Mouse (Mus musculus): ENCODE results near the gene F2r. TPM values are rescaled to one million over a fixed set of nuclear protein-coding genes. Genes with fewer than 3 reads are reported as not detected.

The F2r gene
- polyA plus RNA-seq, 1 experiment from 2014 or later: 72.4 TPM

DNA sequence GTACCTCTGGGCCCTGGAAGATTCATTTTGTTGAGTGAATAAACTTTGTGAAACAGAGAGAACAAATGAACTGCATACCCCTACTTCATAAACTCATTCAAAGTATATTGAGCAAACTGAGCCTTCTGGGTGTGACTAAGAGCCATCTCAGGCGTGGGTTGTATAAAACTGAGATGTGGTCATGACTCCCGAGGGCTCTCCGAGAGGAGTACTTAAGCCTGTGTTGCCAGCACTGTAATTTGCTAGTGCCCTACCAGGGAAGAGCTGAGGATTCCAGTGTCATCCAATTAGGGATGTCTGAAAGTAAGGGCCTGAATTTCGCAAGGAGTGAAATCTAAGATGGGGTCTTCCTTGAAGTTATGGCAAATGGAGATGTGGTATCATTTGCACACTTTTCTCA, 30.7 kb downstream of the F2r start:
- H3K4me1 ChIP-seq: no peaks in the 10 kb centered on the region
- 78% methylated on average over 4 of the region's 4 CpGs for WGBS
- no peaks in the 10 kb centered on the region for H3K36me3 ChIP-seq
- no peak overlapping the region for H3K9ac ChIP-seq
- H3K27ac ChIP-seq: no peak overlapping the region
- no peaks in the 10 kb centered on the region for H3K27me3 ChIP-seq
- H3K4me2 ChIP-seq: no peak overlapping the region
- H3K9me3 ChIP-seq: no peaks in the 10 kb centered on the region
- H3K4me3 ChIP-seq: no peak overlapping the region
- no peak for ATAC-seq (ENCODE audit: insufficient number of reproducible peaks, low FRiP score, low TSS enrichment, low read depth)

DNA sequence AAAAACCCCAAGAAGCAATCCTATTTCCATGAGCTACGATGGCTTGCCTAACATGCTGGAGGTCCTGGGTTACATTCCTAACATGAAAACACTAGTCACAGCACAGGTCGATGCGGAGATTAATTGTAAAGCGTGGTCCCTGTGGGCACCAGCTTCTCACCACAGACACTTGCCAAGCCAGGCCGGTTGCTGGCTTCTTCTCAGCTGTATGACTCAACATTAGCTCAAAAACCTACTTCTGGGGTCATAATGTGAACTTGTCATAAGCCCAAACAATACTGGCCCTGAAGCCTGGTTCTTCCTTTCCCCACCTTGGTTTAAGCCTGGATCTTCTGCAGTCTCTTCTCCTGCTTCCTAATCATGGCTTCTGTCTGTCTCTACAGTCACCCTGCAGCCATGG, 33.4 kb downstream of the F2r start:
- Histone ChIP-seq H3K27me3 (no peaks in the 10 kb centered on the region), H3K4me1 (no peaks in the 10 kb centered on the region), H3K9ac (no peak overlapping the region), H3K4me3 (no peak overlapping the region), H3K36me3 (no peaks in the 10 kb centered on the region), H3K4me2 (no peak overlapping the region), H3K27ac (no peak overlapping the region), H3K9me3 (no peaks in the 10 kb centered on the region)
- 68% methylated on average over 5 of the region's 5 CpGs for WGBS
- ATAC-seq (ENCODE audit: insufficient number of reproducible peaks, low FRiP score, low TSS enrichment, low read depth): no peak

DNA sequence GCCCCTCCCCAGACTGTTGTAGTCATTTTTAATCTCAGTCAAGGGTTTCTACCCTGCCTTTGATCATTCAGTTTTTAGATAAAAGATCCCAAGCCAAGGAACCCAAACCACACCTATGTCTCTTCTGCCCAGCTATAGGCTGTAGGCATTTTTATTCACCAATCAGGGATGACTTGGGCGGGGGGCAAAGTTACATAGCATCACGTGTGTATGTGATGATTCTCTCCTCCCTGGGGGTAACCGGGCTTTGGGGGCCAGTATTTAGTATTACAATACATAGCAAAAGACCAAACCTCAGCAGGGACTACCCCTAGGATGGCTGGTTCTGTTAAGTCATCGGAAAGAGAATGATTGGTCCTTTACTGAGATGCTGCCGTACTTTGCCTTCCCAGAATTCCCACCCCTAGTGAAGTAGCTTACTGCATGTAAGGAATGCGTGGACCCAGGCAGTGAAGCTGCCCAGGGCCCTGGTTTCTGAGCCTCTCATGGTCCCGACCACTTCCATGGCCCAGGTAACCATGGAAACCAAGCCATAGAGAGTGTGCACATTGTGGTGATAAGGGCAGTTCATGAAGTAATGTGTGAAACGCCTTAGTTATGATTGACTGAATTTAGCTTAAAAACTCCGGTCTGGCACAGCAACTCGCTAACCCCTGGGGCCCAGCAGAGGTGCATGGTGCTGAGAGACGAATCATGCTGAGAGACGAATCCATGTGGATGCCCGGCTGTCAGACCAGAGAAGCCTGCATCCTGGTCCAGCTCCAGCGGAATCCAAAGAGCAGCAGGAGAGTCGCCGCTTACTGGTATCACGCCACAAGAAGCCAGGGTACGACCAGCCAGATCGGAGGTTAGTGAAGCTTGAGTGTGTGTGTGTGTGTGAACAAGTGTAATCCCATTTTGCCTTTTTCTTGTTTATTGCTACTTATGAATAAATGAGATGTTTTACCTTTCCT, 34.8 kb downstream of the F2r start:
- ATAC-seq (ENCODE audit: insufficient number of reproducible peaks, low FRiP score, low TSS enrichment, low read depth): no peak

DNA sequence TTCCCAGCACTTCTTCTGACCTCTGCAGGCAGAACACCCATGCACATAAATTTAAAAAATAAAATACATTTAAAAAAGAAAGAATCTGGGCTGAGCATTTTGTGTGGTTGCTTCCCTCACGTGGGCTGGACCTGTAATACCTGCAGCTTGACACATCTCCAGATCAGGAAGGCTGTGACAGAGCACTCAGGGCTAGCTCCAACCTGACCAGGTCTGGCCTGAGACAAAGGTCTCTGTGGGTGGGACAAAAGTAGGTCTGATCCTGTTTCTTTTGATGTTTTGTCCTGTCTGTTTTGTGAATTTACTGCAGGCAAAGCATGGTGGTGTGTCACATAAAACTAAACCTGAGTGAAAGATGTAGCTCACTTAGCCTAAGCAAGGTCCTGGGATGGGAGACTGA, 36.4 kb downstream of the F2r start:
- Histone ChIP-seq H3K27ac (no peak overlapping the region), H3K9me3 (no peaks in the 10 kb centered on the region), H3K9ac (no peak overlapping the region), H3K4me3 (no peak overlapping the region), H3K27me3 (no peaks in the 10 kb centered on the region), H3K36me3 (no peaks in the 10 kb centered on the region), H3K4me2 (no peak overlapping the region), H3K4me1 (no peaks in the 10 kb centered on the region)
- no peak for ATAC-seq (ENCODE audit: insufficient number of reproducible peaks, low FRiP score, low TSS enrichment, low read depth)
- 39% methylated on average over 1 of the region's 1 CpGs for WGBS

More for the DNA sequence above, 34.8 kb downstream of the F2r start:
- no peaks in the 10 kb centered on the region for H3K9me3 ChIP-seq
- H3K4me1 ChIP-seq: no peaks in the 10 kb centered on the region
- no peaks in the 10 kb centered on the region for H3K36me3 ChIP-seq
- H3K27me3 ChIP-seq: no peaks in the 10 kb centered on the region
- no peak overlapping the region for H3K4me2 ChIP-seq
- 64% methylated on average over 19 of the region's 19 CpGs for WGBS
- no peak overlapping the region for H3K4me3 ChIP-seq
- no peak overlapping the region for H3K9ac ChIP-seq
- no peak overlapping the region for H3K27ac ChIP-seq

DNA sequence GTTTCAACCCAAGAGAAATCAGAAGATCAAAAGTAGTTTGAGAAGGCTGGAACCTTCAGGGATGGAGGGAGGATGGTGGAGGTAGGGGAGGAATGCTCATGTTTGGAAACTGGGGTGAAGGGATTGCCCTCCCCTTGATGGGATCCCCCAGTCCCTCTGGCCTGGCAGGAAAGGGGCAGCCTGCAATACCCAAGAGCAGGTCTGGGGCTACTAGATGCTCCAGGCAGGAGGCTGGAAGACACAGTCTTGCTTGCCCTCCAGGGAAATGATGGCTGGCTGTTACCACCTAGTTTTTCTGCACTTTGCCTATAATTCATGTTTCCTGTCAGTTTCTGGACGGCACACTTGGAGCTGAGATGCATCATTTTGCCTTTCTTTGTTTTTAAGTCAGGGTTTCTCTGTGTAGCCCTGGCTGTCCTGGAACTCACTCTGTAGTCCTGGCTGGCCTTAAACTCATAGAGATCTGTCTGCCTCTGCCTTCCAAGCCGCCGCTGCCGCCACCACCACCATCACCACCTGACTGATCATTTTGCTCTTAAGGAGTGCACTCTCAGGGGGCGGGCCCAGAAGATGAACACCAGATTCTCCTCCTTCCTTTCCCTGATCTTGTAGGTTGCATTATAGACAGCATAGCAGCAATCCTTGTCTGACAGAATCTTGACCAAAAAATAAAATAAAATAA, 40.1 kb downstream of the F2r start:
- Histone ChIP-seq H3K9me3 (no peaks in the 10 kb centered on the region), H3K27me3 (no peaks in the 10 kb centered on the region), H3K27ac (no peak overlapping the region), H3K4me1 (no peaks in the 10 kb centered on the region), H3K36me3 (no peaks in the 10 kb centered on the region), H3K4me3 (no peak overlapping the region), H3K4me2 (no peak overlapping the region), H3K9ac (no peak overlapping the region)
- no peak for ATAC-seq (ENCODE audit: insufficient number of reproducible peaks, low FRiP score, low TSS enrichment, low read depth)
- 86% methylated on average over 5 of the region's 5 CpGs for WGBS

DNA sequence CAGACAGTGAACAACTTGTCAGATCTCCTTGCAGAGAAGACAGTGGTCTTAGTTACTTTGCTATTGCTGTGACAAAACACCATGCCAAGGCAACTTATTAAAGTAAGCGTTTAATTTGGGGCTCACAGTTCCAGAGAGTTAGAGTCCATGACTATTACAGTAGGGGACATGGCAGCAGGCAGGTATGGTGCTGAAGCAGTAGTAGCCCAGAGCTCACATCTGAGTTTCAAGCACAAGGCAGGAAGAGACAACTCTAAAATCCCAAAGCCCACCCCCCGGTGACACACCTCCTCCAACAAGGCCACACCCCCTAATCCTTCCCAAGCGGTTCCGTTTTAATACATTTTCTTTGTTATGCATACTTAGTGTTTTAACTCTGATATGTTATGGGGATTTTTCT, 47.4 kb downstream of the F2r start:
- Histone ChIP-seq H3K9ac (no peak overlapping the region), H3K9me3 (no peaks in the 10 kb centered on the region), H3K4me1 (no peaks in the 10 kb centered on the region), H3K36me3 (no peaks in the 10 kb centered on the region), H3K27ac (no peak overlapping the region), H3K4me3 (no peak overlapping the region), H3K27me3 (no peaks in the 10 kb centered on the region), H3K4me2 (no peak overlapping the region)
- WGBS: 95% methylated on average over 4 of the region's 4 CpGs
- no peak for ATAC-seq (ENCODE audit: insufficient number of reproducible peaks, low FRiP score, low TSS enrichment, low read depth)

DNA sequence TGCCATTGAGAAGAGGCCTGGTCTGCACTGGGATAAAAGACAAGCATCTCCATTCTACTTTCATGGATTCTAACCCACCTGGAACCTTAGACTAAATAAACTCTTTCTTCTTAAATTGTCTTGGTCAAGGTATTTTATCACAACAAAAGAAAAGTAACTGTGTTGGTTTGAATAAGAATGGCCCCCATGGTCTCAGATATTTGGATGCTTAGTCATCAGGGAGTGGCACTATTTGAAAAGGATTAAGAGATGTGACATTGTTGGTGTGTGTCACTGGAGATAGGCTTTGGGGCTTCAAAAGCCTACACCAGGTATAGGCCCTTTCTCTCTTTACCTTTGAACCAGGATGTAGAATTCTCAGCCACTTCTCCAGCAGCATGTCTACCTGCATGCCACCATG, 49.0 kb downstream of the F2r start:
- Histone ChIP-seq H3K27ac (no peak overlapping the region), H3K4me3 (no peak overlapping the region), H3K36me3 (no peaks in the 10 kb centered on the region), H3K4me2 (no peak overlapping the region), H3K27me3 (no peaks in the 10 kb centered on the region), H3K4me1 (no peaks in the 10 kb centered on the region), H3K9me3 (no peaks in the 10 kb centered on the region), H3K9ac (no peak overlapping the region)
- ATAC-seq (ENCODE audit: insufficient number of reproducible peaks, low FRiP score, low TSS enrichment, low read depth): no peak

DNA sequence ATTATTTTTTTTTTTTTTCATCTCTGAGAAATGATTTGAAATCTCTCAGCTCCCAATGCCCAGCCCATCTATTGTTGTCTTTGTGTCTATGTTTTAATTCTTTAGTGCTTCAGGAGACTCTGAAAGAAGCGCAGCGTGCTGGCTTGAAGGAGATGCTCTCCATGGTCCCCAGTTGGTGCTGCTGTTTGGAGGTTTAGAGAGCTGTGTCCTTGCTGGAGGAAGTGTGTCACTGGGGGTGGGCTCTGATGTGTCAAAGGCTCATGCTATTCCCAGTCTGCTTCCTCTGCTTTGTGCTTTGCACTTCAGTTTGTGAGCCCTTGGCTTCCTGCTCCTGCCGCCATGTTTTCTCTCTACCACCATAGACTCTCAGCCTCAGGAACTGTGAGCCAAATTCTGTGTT, 50.0 kb downstream of the F2r start:
- Histone ChIP-seq H3K4me2 (no peak overlapping the region), H3K9ac (no peak overlapping the region), H3K4me3 (no peak overlapping the region), H3K36me3 (no peaks in the 10 kb centered on the region), H3K9me3 (no peaks in the 10 kb centered on the region), H3K27me3 (no peaks in the 10 kb centered on the region), H3K27ac (no peak overlapping the region), H3K4me1 (no peaks in the 10 kb centered on the region)
- WGBS: 95% methylated on average over 3 of the region's 3 CpGs
- no peak for ATAC-seq (ENCODE audit: insufficient number of reproducible peaks, low FRiP score, low TSS enrichment, low read depth)

DNA sequence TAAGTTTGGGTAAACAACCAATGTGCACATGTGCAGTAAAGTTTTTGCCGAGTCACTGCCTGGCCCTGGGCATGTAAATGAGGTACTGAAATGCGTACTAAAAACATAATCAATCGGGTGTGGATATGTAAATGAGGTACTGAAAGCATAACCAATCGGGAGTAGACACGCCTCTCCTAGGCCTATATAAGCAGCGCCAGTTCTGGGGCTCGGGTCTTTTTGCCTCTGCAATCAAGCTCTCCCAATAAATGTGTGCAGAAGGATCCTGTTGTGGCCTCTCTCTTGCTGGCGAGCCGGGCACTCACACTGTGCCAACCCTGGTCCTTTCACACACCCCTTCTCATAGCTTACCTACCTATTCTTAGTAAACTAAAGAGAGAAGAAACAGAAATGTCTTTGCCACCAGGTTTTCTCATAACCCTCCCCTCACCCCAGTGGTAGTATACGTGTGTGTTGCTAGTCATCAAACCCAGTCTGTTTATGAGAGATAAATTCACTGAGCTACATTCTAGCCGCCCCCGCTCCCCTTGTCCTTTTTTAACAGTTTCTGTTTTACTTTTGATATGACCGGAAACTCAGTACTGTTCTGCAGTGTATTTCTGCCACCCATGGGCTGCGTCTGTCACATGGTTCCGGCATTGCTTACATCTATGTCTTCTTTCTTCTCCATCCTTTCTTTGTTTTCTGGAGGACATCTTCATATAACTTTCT, 51.3 kb downstream of the F2r start:
- 96% methylated on average over 15 of the region's 15 CpGs for WGBS
- Histone ChIP-seq H3K4me1 (no peaks in the 10 kb centered on the region), H3K36me3 (no peaks in the 10 kb centered on the region), H3K4me3 (no peak overlapping the region), H3K9ac (no peak overlapping the region), H3K27ac (no peak overlapping the region), H3K9me3 (no peaks in the 10 kb centered on the region), H3K27me3 (no peaks in the 10 kb centered on the region), H3K4me2 (no peak overlapping the region)
- no peak for ATAC-seq (ENCODE audit: insufficient number of reproducible peaks, low FRiP score, low TSS enrichment, low read depth)

DNA sequence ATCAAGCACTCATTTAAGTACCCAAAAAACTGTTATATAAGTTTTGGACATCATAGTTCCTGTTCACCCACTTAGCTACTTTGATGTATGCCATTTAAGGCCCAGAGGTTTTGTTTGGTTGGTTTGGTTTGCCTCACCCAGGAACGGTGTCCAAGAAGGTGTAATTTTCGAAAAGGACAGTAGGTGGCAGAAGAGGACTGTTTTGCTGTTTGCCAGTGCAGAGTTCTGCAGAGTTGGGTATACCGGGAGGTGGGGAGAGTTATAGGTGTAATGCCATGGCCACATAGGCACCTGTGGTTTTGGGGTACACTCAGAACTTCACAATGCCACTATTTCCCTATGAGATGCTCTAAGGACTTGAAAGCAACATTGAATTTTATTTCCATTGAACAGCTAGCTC, 54.6 kb downstream of the F2r start:
- no peak overlapping the region for H3K4me2 ChIP-seq
- under 1% methylated on average over 3 of the region's 3 CpGs for WGBS
- no peak overlapping the region for H3K4me3 ChIP-seq
- no peaks in the 10 kb centered on the region for H3K9me3 ChIP-seq
- H3K27ac ChIP-seq: no peak overlapping the region
- no peaks in the 10 kb centered on the region for H3K4me1 ChIP-seq
- ATAC-seq (ENCODE audit: insufficient number of reproducible peaks, low FRiP score, low TSS enrichment, low read depth): no peak
- no peaks in the 10 kb centered on the region for H3K27me3 ChIP-seq
- no peaks in the 10 kb centered on the region for H3K36me3 ChIP-seq
- no peak overlapping the region for H3K9ac ChIP-seq

DNA sequence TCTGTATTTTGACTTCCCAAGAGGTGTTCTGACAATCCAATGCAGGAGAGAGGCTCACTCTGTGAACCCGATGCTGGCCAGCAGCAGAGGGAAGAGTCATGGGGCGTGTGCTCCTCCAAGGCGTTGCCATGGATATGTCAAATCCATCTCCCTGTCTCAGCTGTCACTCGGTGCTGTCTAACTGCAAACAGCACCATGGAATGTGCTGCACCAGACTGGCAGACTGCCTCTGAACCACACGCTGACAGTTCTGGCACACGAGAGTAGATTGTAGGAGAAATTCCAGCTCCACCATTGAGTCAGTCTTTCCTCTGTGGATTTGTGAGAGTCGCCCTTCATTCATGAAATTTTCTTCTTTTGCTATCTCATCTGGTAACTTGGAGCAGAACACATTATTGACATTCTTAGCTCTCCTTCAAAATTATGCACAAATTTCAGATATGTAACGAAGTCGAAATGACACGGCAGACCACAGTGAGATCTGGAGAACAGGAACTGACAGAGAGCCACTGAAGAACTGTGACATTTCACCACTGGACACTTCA, 55.1 kb downstream of the F2r start:
- Histone ChIP-seq H3K9ac (no peak overlapping the region), H3K4me2 (no peak overlapping the region), H3K9me3 (no peaks in the 10 kb centered on the region), H3K27ac (no peak overlapping the region), H3K4me3 (no peak overlapping the region), H3K4me1 (no peaks in the 10 kb centered on the region), H3K36me3 (no peaks in the 10 kb centered on the region), H3K27me3 (no peaks in the 10 kb centered on the region)
- no peak for ATAC-seq (ENCODE audit: insufficient number of reproducible peaks, low FRiP score, low TSS enrichment, low read depth)
- 59% methylated on average over 10 of the region's 10 CpGs for WGBS

DNA sequence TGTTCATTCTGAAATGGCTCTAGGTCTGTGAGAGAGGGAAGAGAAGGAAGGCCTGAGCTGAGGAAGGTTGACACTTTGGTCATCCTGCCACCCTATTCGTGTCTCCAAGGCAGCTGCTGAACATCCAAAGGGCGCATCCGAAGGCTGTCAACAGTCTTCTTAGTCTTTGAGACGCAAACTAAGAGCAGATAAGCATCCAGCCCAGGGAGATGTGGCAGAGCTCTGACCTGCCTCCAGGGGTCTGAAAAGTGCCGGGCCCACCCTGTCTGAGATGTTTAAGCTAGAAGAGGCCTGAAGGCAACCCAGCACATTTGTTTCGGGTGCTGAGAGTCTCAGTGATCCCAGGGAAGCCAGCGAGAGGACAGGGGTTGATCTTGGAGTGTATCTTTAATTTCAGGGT, 61.0 kb downstream of the F2r start:
- WGBS: 83% methylated on average over 7 of the region's 7 CpGs
- ATAC-seq (ENCODE audit: insufficient number of reproducible peaks, low FRiP score, low TSS enrichment, low read depth): no peak

More for the DNA sequence above, 61.0 kb downstream of the F2r start:
- Histone ChIP-seq H3K9me3 (no peaks in the 10 kb centered on the region; the same call in 1 of the 2 replicates), H3K27me3 (no peaks in the 10 kb centered on the region), H3K4me2 (no peak overlapping the region), H3K9ac (no peak overlapping the region), H3K27ac (no peak overlapping the region), H3K4me3 (no peak overlapping the region), H3K4me1 (peaks cover 5% of the 10 kb centered on the region; the same call in 1 of the 2 replicates), H3K36me3 (no peaks in the 10 kb centered on the region)

Measured in limb, embryonic 15.5 days (tissue).